Mouse (Mus musculus) limb, embryonic 15.5 days (tissue): ENCODE measurements around the gene Csmd2. TPM values are rescaled to one million over a fixed set of nuclear protein-coding genes. Genes with fewer than 3 reads are reported as not detected.
A peak's percentile ranks its signal among the peaks of the same experiment; 100 is the strongest.
"Not testable (repeated sequence)": the region's sequence is repeated elsewhere in the genome, so short reads cannot be mapped to it uniquely, and the experiment has no call there.

Experiments used
- ATAC-seq: fragments of 200-750 bp; cut with Nextera tagmentation; 2 replicates; pipeline ENCODE4 v1.8.0; 2017; ENCODE audit warnings: low read depth, moderate TSS enrichment; ENCODE audit not compliant: insufficient number of reproducible peaks, low FRiP score, low TSS enrichment
- H3K27ac ChIP-seq: fragments of 300-500 bp; sonication (generic); 2 replicates; pipeline ENCODE4 v1.5.1; 2015; ENCODE audit warnings: moderate library complexity, mild to moderate bottlenecking, inconsistent platforms
- H3K27me3 ChIP-seq: fragments of 300-500 bp; sonication (generic); 2 replicates; pipeline ENCODE4 v1.6.1; 2015; ENCODE audit warnings: inconsistent platforms
- H3K36me3 ChIP-seq: fragments of 300-500 bp; sonication (generic); 2 replicates; pipeline ENCODE4 v1.6.1; 2015; ENCODE audit warnings: inconsistent platforms
- H3K4me1 ChIP-seq: fragments of 300-500 bp; sonication (generic); 2 replicates; pipeline ENCODE4 v1.6.1; 2015; ENCODE audit warnings: inconsistent platforms
- H3K4me2 ChIP-seq: fragments of 300-500 bp; sonication (generic); 2 replicates; pipeline ENCODE4 v1.6.1; 2015; ENCODE audit warnings: mild to moderate bottlenecking, inconsistent platforms
- H3K4me3 ChIP-seq: fragments of 300-500 bp; sonication (generic); 2 replicates; pipeline ENCODE4 v1.5.1; 2015; ENCODE audit warnings: mild to moderate bottlenecking, inconsistent platforms
- H3K9ac ChIP-seq: fragments of 300-500 bp; sonication (generic); 2 replicates; pipeline ENCODE4 v1.6.1; 2015; ENCODE audit warnings: inconsistent platforms
- H3K9me3 ChIP-seq: fragments of 300-500 bp; sonication (generic); 2 replicates; pipeline ENCODE4 v1.6.1; 2016; ENCODE audit warnings: inconsistent platforms
- WGBS: fragments of 180-500 bp; shearing (Covaris S2); methylation state at CpG from one replicate; pipeline ENCODE4 v1.1.7; 2015; 5-methylcytosine and 5-hydroxymethylcytosine counted together
- polyA plus RNA-seq: library from polyadenylated mRNA; unstranded; fragments of >200 nt; fragmentation: Nextera tagmentation; extraction: Ambion mirVana; gene quantifications from 2 replicates; pipeline ENCODE4 v1.2.1, GENCODE M21; 2015

Csmd2 gene
- polyA plus RNA-seq, 1 experiment from 2014 or later: 0.13 TPM

DNA sequence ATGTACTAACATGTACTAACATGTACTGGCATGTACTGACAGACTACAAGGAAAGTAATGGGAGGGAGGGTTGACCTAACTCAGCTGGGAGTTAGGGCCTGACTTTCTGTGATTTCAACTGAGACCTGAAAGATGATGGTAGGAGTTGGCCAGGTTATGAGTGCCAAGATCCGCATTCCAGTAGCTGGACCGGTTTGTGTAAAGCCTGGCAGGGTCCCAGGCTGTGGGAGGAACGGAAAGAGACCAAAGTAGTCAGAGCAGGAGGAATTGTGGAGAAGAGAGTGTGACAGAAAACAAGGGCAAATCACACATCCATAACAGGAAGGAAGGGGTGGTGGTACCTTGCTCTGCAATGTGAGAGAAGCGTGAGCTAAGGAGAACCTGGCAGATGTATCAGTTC is 588.2 kb downstream of the Csmd2 start:
- no peak overlapping the region for H3K4me2 ChIP-seq
- 0 out of 2 replicates have a peak, but pooled peaks cover 5% of the 10 kb centered on the region for H3K9me3 ChIP-seq
- H3K4me3 ChIP-seq: no peak overlapping the region
- H3K36me3 ChIP-seq: peaks cover 16% of the 10 kb centered on the region
- peaks cover 4% of the 10 kb centered on the region; the same call in 1 of the 2 replicates for H3K4me1 ChIP-seq
- no peak for ATAC-seq
- WGBS: 64% methylated on average over 4 of the region's 4 CpGs
- H3K27me3 ChIP-seq: no peaks in the 10 kb centered on the region
- H3K9ac ChIP-seq: no peak overlapping the region
- no peak overlapping the region for H3K27ac ChIP-seq

DNA sequence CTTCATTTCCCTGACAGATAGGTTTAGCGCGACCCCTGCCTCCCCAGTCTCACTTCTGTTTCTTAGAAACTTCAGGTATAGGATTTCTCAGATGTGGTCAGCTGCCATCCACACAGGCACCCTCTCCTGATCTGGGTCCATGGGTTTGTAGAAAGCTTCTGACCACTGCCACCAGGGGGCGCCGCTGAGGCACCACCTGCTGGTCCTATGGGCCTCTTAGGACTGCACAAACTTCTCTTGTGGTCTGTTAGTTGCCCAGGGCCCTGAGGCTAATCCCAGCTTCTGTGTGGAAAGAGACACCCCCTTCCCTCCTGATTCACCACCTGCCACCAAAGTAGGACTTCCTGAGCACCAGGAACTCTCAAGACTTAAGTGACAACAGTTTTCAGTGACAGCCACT is 591.5 kb downstream of the Csmd2 start:
- Histone ChIP-seq H3K9ac (no peak overlapping the region), H3K4me1 (peaks cover 4% of the 10 kb centered on the region; the same call in 1 of the 2 replicates), H3K9me3 (peaks cover 37% of the 10 kb centered on the region), H3K4me2 (no peak overlapping the region), H3K27ac (no peak overlapping the region), H3K4me3 (no peak overlapping the region), H3K36me3 (peaks cover 50% of the 10 kb centered on the region), H3K27me3 (no peaks in the 10 kb centered on the region)
- WGBS: 61% methylated on average over 4 of the region's 4 CpGs
- no peak for ATAC-seq

DNA sequence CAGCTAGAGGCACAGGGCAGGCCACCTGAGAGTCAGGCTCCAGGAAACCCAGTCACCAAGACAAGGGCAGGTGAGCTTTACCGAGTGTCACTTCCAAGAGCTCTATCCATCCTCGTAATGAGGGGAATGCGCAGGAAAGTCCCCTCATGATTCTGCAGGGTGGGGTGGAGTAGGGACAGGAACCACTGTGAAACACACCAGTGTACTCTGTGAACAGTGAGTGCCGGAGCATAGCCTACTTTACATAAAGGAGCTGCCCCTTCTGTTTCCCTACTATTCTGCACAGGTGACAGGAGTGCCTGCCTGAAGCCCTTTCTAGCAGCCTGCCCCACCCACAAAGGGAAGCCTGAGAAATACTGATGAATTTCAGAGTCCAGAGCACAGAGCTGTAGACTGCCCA is 605.6 kb downstream of the Csmd2 start:
- no peak for ATAC-seq
- no peak overlapping the region for H3K4me2 ChIP-seq
- H3K9me3 ChIP-seq: no peaks in the 10 kb centered on the region
- H3K4me3 ChIP-seq: no peak overlapping the region
- H3K4me1 ChIP-seq: no peaks in the 10 kb centered on the region
- H3K27me3 ChIP-seq: no peaks in the 10 kb centered on the region
- H3K27ac ChIP-seq: no peak overlapping the region
- 88% methylated on average over 4 of the region's 4 CpGs for WGBS
- H3K36me3 ChIP-seq: peaks cover 29% of the 10 kb centered on the region
- H3K9ac ChIP-seq: no peak overlapping the region

DNA sequence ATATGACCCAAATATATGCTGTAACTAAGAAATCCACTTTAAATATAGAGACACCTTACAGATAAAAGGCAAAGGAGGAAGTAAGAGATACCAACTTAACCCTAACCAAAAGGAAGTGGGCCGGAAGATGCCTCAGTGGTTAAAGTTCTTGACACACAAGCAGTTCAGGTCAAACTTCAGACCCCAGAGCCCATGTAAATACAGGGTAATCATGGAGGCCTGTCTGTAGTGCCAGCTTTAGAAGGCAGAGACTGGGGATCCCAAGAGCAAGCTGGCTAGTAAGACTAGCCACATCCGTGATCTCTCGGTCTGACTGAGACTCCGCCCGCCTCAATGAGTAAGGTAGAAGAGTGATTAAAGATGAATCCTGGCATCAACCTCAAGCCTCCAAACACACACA is 606.4 kb downstream of the Csmd2 start:
- Histone ChIP-seq H3K9me3 (no peaks in the 10 kb centered on the region), H3K4me3 (no peak overlapping the region), H3K9ac (no peak overlapping the region), H3K27ac (no peak overlapping the region), H3K27me3 (no peaks in the 10 kb centered on the region), H3K4me2 (no peak overlapping the region), H3K4me1 (no peaks in the 10 kb centered on the region), H3K36me3 (peaks cover 25% of the 10 kb centered on the region)
- ATAC-seq: no peak
- WGBS: 95% methylated on average over 5 of the region's 5 CpGs

DNA sequence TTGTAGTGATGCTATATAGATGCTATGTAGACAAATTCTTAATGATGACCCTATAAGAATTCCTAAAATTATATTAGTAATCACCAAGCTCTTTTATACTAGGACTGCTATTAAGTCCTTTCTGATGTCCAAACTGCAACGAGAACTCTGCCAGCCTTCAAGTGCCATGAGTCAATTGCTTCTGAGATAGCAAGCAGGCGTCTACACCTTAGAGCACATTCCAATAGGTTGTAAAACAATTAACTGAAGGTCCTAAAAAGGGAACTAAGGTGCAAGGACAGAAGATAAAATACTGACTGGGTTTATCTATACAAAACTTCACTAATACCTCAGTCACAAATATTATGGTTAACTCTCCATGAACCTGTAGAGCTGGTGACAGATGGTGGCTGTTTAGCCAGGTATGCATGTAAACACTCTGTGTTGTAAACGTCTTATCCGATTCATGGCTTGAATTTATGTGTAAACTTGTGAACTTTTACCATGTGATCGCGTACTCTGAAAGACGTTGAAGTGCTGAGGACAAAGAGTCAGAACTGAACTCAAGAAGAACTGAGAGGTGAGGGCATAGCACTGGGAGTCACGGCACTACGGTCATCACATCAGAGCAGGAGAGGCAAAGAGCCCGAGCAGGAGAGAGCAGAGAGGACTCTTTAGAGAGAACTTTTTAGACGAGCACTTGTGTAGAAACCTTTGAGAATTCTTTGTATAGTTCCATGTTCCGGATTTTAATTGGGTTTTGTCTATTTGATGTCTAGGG is 610.3 kb downstream of the Csmd2 start:
- Histone ChIP-seq H3K36me3 (peaks cover 23% of the 10 kb centered on the region), H3K9me3 (no peaks in the 10 kb centered on the region), H3K4me1 (no peaks in the 10 kb centered on the region), H3K9ac (no peak overlapping the region), H3K4me2 (no peak overlapping the region), H3K27ac (no peak overlapping the region), H3K27me3 (no peaks in the 10 kb centered on the region), H3K4me3 (no peak overlapping the region)
- no peak for ATAC-seq
- 51% methylated on average over 12 of the region's 12 CpGs for WGBS

DNA sequence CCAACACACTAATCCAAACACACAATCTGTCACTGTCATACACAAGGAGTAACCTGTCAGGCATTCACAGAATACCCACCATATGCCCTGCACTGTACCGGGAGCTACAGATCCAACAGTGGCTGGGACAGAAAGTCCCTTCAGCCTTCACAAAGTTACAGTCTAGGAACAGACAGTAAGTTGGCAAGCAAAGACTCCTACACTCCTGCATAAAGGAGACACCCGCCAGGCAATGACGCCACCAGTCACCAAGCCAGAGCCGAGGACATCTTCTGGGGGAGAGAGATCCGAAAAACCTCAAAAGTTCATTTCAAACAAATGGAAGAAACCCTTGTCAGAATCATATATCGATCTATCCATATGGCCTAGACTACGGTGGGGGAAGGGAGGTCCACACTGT is 618.9 kb downstream of the Csmd2 start:
- no peak for ATAC-seq

DNA sequence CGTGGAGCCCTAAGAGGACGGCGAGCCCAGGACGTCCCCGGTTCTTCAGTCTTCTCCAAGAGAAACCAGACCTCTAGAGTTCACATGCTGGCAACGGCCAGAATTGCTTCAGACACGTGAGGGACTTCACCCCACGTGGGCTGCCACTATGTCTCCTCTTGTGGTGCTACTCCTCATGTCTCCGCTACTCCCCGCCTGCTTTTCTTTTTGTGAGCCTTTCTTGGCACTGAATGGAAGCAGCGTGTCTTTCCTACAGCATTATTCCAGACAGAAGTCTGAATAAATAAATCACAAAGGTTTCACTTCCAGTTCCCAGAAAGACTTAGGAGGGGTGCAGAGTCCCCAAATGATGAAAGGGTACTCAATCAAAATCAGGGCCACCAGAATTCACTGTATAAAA is 620.0 kb downstream of the Csmd2 start:
- ATAC-seq: no peak
- Histone ChIP-seq H3K9ac (no peak overlapping the region), H3K4me2 (no peak overlapping the region), H3K27ac (no peak overlapping the region), H3K9me3 (no peaks in the 10 kb centered on the region), H3K4me3 (no peak overlapping the region), H3K4me1 (peaks cover 14% of the 10 kb centered on the region), H3K27me3 (no peaks in the 10 kb centered on the region), H3K36me3 (peaks cover 20% of the 10 kb centered on the region)
- 90% methylated on average over 11 of the region's 11 CpGs for WGBS

More for the DNA sequence above, 618.9 kb downstream of the Csmd2 start:
- WGBS: 95% methylated on average over 7 of the region's 7 CpGs
- H3K27ac ChIP-seq: no peak overlapping the region
- no peak overlapping the region for H3K4me3 ChIP-seq
- no peak overlapping the region for H3K4me2 ChIP-seq
- no peaks in the 10 kb centered on the region for H3K27me3 ChIP-seq
- no peaks in the 10 kb centered on the region for H3K9me3 ChIP-seq
- H3K4me1 ChIP-seq: peaks cover 14% of the 10 kb centered on the region
- H3K36me3 ChIP-seq: peaks cover 28% of the 10 kb centered on the region
- no peak overlapping the region for H3K9ac ChIP-seq

DNA sequence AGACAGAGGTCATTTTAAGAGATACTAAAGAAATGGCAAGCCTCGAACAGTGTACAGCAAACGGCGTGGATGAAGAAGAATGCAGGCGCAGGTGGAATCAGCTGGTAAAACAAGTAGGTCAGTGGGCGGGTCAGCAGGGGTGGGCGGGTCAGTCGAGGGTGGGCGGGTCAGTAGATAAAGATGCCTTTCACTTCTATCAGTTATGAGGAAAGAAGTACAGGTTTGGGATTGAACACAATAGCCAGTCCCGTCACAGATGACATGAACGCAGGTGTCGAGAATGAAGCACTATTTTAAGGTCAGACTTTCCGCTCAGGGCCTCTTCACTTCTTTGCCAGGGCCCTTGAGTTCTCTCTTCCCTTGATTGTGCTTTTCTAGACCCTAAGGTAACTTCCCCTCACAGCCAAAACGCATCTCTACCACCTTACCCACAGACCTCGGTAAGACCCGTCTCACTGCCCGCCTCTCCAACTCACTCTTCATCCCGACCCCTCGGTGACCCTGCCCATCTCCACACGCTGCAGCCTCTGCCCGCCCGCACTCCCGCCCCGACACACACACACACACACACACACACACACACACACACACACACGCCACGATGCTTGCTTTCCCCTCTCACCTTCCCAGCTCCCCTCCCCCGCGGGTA is 621.7 kb downstream of the Csmd2 start:
- Histone ChIP-seq H3K9ac (peak overlapping the region; percentile 45; the same call in 1 of the 2 replicates), H3K27me3 (no peaks in the 10 kb centered on the region), H3K4me2 (peak overlapping the region; percentile 68), H3K9me3 (no peaks in the 10 kb centered on the region), H3K4me1 (peaks cover 16% of the 10 kb centered on the region), H3K27ac (peak overlapping the region; percentile 51; the same call in 1 of the 2 replicates), H3K4me3 (peak overlapping the region; percentile 65), H3K36me3 (peaks cover 2% of the 10 kb centered on the region; the same call in 1 of the 2 replicates)
- 7% methylated on average over 27 of the region's 27 CpGs for WGBS
- ATAC-seq: peak; percentile 41; the same call in 1 of the 2 replicates

DNA sequence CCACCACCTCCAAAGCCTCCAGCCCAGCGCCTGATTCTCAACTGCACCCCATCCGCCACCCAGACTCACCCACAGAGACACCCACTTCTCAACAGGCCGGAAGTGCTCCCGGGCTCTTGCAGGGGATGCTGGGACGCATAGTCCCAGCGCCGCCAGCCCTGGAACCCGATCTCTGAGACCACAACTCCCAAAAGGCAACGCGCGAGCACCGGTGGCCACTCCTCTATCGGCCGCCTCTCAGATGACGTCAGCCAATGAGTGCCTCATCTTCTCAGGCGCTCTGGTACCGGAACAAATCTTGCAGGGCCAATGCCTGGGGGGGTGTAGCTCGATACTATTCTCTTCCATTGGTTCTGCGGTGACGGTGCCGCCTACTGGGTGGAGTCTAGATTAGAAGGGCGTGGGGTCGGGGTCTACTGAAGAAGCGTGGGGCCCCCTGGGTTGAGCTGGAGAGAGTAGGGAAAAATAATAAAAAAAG is 622.3 kb downstream of the Csmd2 start, which contains the start of gene Zscan20:
TSS of gene Zscan20 (minus strand) at position 174 of the 478 bp plus-strand sequence.
- H3K9ac ChIP-seq: peak within 1 kb of the TSS; percentile 45; the same call in 1 of the 2 replicates
- peak; percentile 95 for ATAC-seq
- H3K36me3 ChIP-seq: no peaks in the 10 kb centered on the region
- no peaks in the 10 kb centered on the region for H3K9me3 ChIP-seq
- no peaks in the 10 kb centered on the region for H3K27me3 ChIP-seq
- H3K27ac ChIP-seq: peak within 1 kb of the TSS; percentile 51; the same call in 1 of the 2 replicates
- WGBS: under 1% methylated on average over 23 of the region's 24 CpGs
- peak within 1 kb of the TSS; percentile 68 for H3K4me2 ChIP-seq
- peaks cover 16% of the 10 kb centered on the region for H3K4me1 ChIP-seq
- H3K4me3 ChIP-seq: peak within 1 kb of the TSS; percentile 65

DNA sequence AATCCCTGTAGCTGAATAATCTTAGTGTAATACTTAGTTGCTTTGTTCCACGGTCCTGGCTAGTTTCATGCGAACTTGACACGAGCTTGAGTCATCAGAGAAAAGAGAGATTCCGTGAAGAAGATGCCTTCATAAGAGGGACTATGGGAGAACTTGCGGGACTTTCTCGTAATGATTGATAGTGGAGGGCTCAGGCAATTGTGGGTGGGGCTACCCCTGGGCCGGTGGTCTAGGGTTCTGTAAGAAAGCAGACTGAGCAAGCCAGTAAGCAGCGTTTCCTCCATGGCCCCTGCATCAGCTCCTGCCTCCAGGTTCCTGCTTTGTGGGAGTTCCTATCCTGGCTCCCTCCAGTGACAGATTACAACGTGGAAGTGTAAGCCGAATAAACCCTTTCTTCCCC is 623.0 kb downstream of the Csmd2 start:
- Histone ChIP-seq H3K9me3 (no peaks in the 10 kb centered on the region), H3K27me3 (no peaks in the 10 kb centered on the region; the same call in 1 of the 2 replicates), H3K27ac (0 out of 2 replicates have a peak overlapping the region, but pooled peaks have one; percentile 13), H3K4me1 (peaks cover 16% of the 10 kb centered on the region), H3K4me2 (peak overlapping the region; percentile 68), H3K4me3 (no peak overlapping the region), H3K9ac (no peak overlapping the region), H3K36me3 (no peaks in the 10 kb centered on the region)
- 23% methylated on average over 10 of the region's 10 CpGs for WGBS
- ATAC-seq: no peak

DNA sequence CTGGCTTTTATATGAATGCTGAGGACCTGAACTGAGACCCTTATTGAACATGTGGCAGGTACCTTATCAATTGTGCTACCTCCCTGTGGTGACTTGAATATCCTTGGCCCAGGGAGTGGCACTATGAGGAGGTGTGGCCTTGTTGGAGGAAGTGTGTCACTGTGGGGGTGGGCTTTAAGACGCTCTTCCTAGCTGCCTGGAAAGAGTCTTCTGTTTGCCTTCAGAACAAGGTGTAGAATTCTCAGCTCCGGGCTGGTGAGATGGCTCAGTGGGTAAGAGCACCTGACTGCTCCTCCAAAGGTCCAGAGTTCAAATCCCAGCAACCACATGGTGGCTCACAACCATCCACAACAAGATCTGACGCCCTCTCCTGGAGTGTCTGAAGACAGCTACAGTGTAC is 624.1 kb downstream of the Csmd2 start:
- not testable (repeated sequence) for H3K4me3 ChIP-seq, ATAC-seq, H3K9ac ChIP-seq, H3K27ac ChIP-seq, H3K4me2 ChIP-seq, H3K27me3 ChIP-seq, H3K36me3 ChIP-seq, H3K9me3 ChIP-seq
- H3K4me1 ChIP-seq: peaks cover 16% of the 10 kb centered on the region
- 85% methylated on average over 3 of the region's 3 CpGs for WGBS

DNA sequence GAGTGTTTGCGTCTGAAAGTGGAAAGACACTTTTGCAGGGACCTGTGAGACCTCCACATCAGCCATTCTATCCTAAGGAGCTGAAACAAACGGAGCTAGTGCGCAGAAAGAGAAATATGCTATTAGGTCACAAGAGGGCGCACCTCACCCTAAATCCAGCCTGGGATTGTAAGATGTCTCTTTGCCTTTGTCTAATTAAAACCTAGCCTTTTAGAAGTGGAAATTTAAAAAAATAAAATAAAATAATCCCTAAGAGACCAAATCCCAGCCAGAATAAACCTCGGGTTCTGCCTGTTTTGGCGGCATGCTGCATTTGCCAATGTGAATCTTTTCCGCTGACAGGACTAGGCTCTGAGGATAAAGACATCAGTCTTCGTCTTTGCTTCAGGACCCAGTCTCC is 625.7 kb downstream of the Csmd2 start:
- Histone ChIP-seq H3K9ac (no peak overlapping the region), H3K27me3 (peaks cover 19% of the 10 kb centered on the region; the same call in 1 of the 2 replicates), H3K4me1 (peaks cover 31% of the 10 kb centered on the region), H3K27ac (no peak overlapping the region), H3K36me3 (no peaks in the 10 kb centered on the region), H3K4me3 (no peak overlapping the region), H3K9me3 (no peaks in the 10 kb centered on the region), H3K4me2 (no peak overlapping the region)
- no peak for ATAC-seq
- WGBS: 13% methylated on average over 8 of the region's 8 CpGs
